Mouse (Mus musculus) lung, embryonic 14.5 days (tissue): ENCODE measurements at regions not wholly inside any gene's neighbourhood (a gene's known extent, or its start where the extent isn't known, plus 50 kb on each side); places are given as distances from the start of the nearest gene placed in this dataset.
"Not testable (repeated sequence)": the region's sequence is repeated elsewhere in the genome, so short reads cannot be mapped to it uniquely, and the experiment has no call there.

Source experiments
- ATAC-seq: fragments of 200-750 bp; cut with Nextera tagmentation; 2 replicates; pipeline ENCODE4 v1.8.0; 2017; ENCODE audit warnings: mild to moderate bottlenecking, moderate TSS enrichment, moderate library complexity; ENCODE audit not compliant: insufficient read depth
- DNase-seq: peaks from one replicate; pipeline ENCODE4 v3.0.0-alpha.2; 2015
- H3K27ac ChIP-seq: fragments of 300-500 bp; sonication (generic); 2 replicates; pipeline ENCODE4 v1.5.1; 2014; ENCODE audit warnings: low read depth, mild to moderate bottlenecking, moderate library complexity
- H3K27me3 ChIP-seq: fragments of 300-500 bp; sonication (generic); 2 replicates; pipeline ENCODE4 v1.6.1; 2014; ENCODE audit warnings: low read length, control low read depth; ENCODE audit not compliant: insufficient read depth
- H3K36me3 ChIP-seq: fragments of 300-500 bp; sonication (generic); 2 replicates; pipeline ENCODE4 v1.6.1; 2014; ENCODE audit warnings: control low read depth; ENCODE audit not compliant: insufficient read depth
- H3K4me1 ChIP-seq: fragments of 300-500 bp; sonication (generic); 2 replicates; pipeline ENCODE4 v1.6.1; 2014; ENCODE audit warnings: antibody characterized with exemption, control low read depth; ENCODE audit not compliant: insufficient read depth
- H3K4me2 ChIP-seq: fragments of 300-500 bp; sonication (generic); 2 replicates; pipeline ENCODE4 v1.6.1; 2014; ENCODE audit warnings: mild to moderate bottlenecking
- H3K4me3 ChIP-seq: fragments of 300-500 bp; sonication (generic); 2 replicates; pipeline ENCODE4 v1.5.1; 2014; ENCODE audit warnings: low read depth, low read length
- H3K9ac ChIP-seq: fragments of 300-500 bp; sonication (generic); 2 replicates; pipeline ENCODE4 v1.6.1; 2014
- H3K9me3 ChIP-seq: fragments of 300-500 bp; sonication (generic); 2 replicates; pipeline ENCODE4 v1.6.1; 2016; ENCODE audit warnings: low read depth, low read length, control low read depth
- CTCF ChIP-seq: IDR thresholded peaks from 2 replicates; pipeline ENCODE4 v1.5.1; 2016; ENCODE audit warnings: antibody characterized with exemption, low read depth
- whole genome bisulfite sequencing: fragments of 180-500 bp; shearing (Covaris S2); extraction: QIAGEN DNeasy Blood & Tissue Kit; methylation state at CpG from one replicate; pipeline ENCODE4 v1.1.7; 2014; 5-methylcytosine and 5-hydroxymethylcytosine counted together

DNA sequence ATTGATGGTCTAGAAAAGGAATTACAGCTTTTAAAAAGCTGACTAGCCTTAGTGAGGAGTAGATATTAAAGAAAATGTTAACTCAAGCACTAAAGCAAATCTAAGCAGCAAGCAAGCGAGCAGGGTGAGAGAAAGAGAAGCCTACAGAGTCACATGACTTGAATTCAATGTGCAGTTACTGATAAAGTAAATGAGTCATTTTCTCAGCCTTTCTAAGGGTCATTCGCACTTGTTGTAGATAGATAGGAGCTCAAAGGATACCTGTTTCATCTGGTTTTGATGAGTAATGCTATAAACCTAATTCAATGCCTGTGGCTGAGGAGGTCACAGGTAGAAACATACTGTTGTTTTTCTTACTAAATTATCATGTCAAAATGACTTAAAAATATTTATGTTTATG, 341.2 kb upstream of the Kynu start:
- 62% methylated on average over 2 of the region's 2 CpGs for WGBS
- Histone ChIP-seq H3K9me3 (no peaks in the 10 kb centered on the region), H3K4me3 (no peak overlapping the region), H3K4me1 (no peaks in the 10 kb centered on the region), H3K4me2 (no peak overlapping the region), H3K36me3 (no peaks in the 10 kb centered on the region), H3K27me3 (no peaks in the 10 kb centered on the region), H3K9ac (no peak overlapping the region), H3K27ac (no peak overlapping the region)
- ATAC-seq = no peak
- TF ChIP-seq CTCF = no peak
- DNase-seq = no peak

DNA sequence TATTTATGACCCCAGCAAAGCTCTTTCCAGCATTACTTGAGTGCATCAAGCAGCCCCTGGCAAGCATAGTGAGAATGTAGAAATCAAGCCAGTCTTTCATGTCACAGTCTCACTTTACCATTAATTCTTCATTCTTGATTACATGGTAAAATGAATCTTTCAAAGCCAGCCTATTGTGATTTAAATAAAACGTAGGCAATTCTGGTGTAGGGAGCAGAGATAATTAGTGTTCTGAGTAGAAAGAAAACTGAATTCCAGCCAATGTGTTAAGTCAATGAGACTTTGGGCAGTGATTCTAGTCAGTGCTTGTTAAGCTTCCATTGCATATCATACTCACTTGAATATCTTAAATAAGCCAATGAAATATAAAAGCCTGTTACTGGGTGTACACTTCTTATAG, 338.0 kb upstream of the Kynu start:
- Histone ChIP-seq H3K4me2 (no peak overlapping the region), H3K27me3 (no peaks in the 10 kb centered on the region), H3K36me3 (no peaks in the 10 kb centered on the region), H3K4me3 (no peak overlapping the region), H3K4me1 (no peaks in the 10 kb centered on the region), H3K9ac (no peak overlapping the region), H3K27ac (no peak overlapping the region), H3K9me3 (no peaks in the 10 kb centered on the region)
- no peak for ATAC-seq
- 74% methylated on average over 1 of the region's 1 CpGs for WGBS
- no peak for TF ChIP-seq CTCF
- no peak for DNase-seq

DNA sequence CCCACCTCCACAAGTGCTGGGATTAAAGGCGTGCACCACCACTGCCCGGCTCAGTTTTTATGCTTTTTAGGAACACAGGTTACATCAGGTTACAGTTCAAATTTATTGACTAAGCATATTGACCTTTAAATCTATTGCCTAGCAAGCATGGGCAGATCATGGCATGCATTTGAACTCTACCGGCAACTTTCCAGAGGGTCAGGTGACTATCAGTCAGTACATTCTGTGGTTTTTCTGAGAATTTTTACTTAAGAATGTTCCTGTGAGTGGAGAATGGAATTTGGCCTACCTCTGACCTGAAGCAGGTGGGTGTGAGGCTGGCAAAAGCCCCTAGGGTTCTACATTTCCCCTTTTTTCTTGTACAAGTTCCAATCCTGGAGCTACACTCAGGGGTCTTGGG, 332.4 kb upstream of the Kynu start:
- DNase-seq = no peak
- Histone ChIP-seq H3K27ac (no peak overlapping the region), H3K4me2 (no peak overlapping the region), H3K9me3 (no peaks in the 10 kb centered on the region), H3K27me3 (no peaks in the 10 kb centered on the region), H3K36me3 (no peaks in the 10 kb centered on the region), H3K4me3 (no peak overlapping the region), H3K4me1 (no peaks in the 10 kb centered on the region), H3K9ac (no peak overlapping the region)
- 87% methylated on average over 3 of the region's 3 CpGs for WGBS
- no peak for TF ChIP-seq CTCF
- no peak for ATAC-seq

DNA sequence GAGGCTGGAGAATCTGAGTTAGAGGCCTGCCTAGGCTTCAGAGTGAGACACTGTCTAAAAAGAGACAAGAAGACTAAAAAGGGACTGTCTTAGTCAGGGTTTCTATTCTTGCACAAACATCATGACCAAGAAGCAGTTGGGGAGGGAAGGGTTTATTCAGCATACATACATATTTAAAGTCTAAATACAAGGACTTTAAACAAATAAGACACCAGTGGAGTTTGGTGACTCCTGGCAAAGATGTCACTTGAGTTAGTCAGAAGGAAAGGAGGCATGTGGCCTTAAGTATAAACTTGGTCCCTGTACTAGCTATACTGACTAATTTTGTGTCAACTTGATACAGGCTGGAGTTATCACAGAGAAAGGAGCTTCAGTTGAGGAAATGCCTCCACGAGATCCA, 330.4 kb upstream of the Kynu start:
- H3K9me3 ChIP-seq, H3K27me3 ChIP-seq, H3K4me1 ChIP-seq, H3K27ac ChIP-seq, H3K4me3 ChIP-seq, H3K4me2 ChIP-seq, DNase-seq, H3K36me3 ChIP-seq, H3K9ac ChIP-seq, ATAC-seq: not testable (repeated sequence)
- 63% methylated on average over 1 of the region's 1 CpGs for WGBS

DNA sequence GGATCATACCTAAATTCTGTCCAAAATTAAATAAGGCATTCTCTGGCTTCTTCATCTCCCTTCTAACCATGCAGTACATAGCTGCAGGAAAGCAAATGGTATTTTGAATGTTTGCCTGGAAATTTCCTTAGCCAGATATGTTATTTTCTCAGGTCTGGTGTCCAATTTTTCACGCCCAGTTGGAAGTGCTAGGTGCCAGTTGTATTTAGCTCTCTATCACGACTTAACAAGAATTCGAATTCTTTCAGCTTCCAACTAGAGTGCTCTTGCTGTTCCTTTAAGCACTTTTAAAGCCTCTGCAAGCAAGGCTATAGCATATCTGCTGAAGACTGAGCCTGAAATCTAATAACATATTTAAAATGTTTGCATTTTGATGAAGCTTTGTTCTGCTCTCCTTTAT, 308.3 kb upstream of the Kynu start:
- Histone ChIP-seq H3K36me3 (no peaks in the 10 kb centered on the region), H3K27me3 (no peaks in the 10 kb centered on the region), H3K4me3 (no peak overlapping the region), H3K9ac (no peak overlapping the region), H3K4me2 (no peak overlapping the region), H3K9me3 (no peaks in the 10 kb centered on the region), H3K4me1 (no peaks in the 10 kb centered on the region), H3K27ac (no peak overlapping the region)
- DNase-seq (no peak), ATAC-seq (no peak)
- no peak for TF ChIP-seq CTCF
- 70% methylated on average over 3 of the region's 3 CpGs for WGBS

DNA sequence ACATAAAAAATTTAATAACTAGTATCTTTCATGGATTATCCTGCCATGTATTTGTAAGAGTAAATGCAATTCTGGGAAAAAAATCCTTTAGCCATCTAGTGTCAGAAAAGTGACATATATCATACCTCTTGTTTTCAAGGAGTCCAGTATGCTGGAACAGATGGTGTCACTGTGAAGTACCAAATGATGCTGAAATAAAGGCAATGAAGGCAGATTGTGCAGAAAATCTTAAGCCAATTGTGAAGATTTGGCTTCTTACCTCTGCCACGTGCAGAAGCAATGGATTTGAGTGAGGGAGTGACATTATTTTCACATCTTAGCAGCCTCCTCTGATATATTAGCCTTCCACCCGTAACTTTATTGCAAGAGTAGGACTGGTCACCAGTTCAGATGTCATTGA, 306.5 kb upstream of the Kynu start:
- no peak for DNase-seq
- TF ChIP-seq CTCF = no peak
- WGBS = 52% methylated on average over 2 of the region's 2 CpGs
- Histone ChIP-seq H3K4me2 (no peak overlapping the region), H3K4me1 (no peaks in the 10 kb centered on the region), H3K36me3 (no peaks in the 10 kb centered on the region), H3K27ac (no peak overlapping the region), H3K4me3 (no peak overlapping the region), H3K27me3 (no peaks in the 10 kb centered on the region), H3K9ac (no peak overlapping the region), H3K9me3 (no peaks in the 10 kb centered on the region)
- no peak for ATAC-seq

DNA sequence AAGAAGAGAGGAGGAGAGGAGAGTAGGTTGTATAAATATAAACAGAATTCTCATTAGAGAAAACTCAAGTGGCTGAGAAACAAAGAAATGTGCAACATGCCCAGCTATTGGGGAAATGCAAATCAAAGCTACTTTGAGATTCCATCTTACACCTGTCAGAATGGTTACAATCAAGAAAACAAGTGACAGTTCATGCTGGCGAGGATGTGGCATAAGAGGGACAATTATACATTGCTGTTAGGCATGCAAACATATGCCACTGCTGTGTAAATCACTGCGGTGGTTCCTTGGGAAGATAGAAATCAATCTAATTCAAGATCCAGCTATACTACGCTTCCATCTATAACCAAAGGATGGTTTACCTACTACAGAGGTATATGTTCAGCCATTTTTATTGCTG, 300.4 kb upstream of the Kynu start:
- no peaks in the 10 kb centered on the region for H3K4me1 ChIP-seq
- ATAC-seq (no peak), DNase-seq (no peak)
- H3K4me3 ChIP-seq = no peak overlapping the region
- no peak overlapping the region for H3K9ac ChIP-seq
- no peak overlapping the region for H3K4me2 ChIP-seq
- no peak for TF ChIP-seq CTCF
- WGBS = 73% methylated on average over 3 of the region's 3 CpGs
- H3K27me3 ChIP-seq = no peaks in the 10 kb centered on the region
- no peaks in the 10 kb centered on the region for H3K9me3 ChIP-seq
- H3K27ac ChIP-seq = no peak overlapping the region
- H3K36me3 ChIP-seq = no peaks in the 10 kb centered on the region

DNA sequence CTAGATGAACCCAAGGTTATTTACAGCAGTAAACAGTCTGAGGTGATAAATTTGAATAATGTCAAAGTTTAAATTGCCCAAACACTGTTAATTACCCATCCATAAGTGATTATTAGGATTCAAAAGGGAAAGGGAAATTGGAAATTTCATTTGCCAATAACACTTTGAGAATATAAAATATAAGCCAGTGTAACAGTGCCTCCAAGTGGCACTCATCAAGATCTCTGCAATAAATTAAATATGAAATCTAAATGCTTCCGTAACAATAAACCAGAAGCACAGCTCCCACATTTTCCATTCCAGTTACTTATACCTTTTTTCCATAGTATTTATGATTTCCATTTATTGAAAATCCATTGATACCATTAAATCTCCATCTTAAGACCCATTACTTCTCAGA, 284.3 kb upstream of the Kynu start:
- Histone ChIP-seq H3K9me3 (no peaks in the 10 kb centered on the region), H3K4me1 (no peaks in the 10 kb centered on the region), H3K36me3 (no peaks in the 10 kb centered on the region), H3K27ac (no peak overlapping the region), H3K27me3 (no peaks in the 10 kb centered on the region), H3K4me2 (no peak overlapping the region), H3K4me3 (no peak overlapping the region), H3K9ac (no peak overlapping the region)
- DNase-seq (peak; percentile 1), ATAC-seq (no peak)
- no peak for TF ChIP-seq CTCF
- WGBS = 74% methylated on average over 1 of the region's 1 CpGs
